Mouse (Mus musculus): ENCODE measurements around the gene Ddx55.

Ddx55 gene

GRCm38 (mm10) chr5:124552558-124553307 lies at the start of gene Ddx55:
Gene Ddx55 (plus strand): TSS chr5:124552864.
- DNase-seq (ENCODE audit: low read depth, low spot score): peak; percentile 97

GRCm38 (mm10) chr5:124503742-124504141 lies 48.9 kb upstream of the Ddx55 start:
- DNase-seq (ENCODE audit: low read depth, low spot score): peak; percentile 41

GRCm38 (mm10) chr5:124505235-124505634 lies 47.4 kb upstream of the Ddx55 start:
- DNase-seq (ENCODE audit: low read depth, low spot score): no peak

- no peak for DNase-seq (ENCODE audit: low read depth, low spot score)
These were observed 45.8 kb upstream of the Ddx55 start for GRCm38 (mm10) chr5:124506731-124507359.

GRCm38 (mm10) chr5:124509200-124509599 lies 43.5 kb upstream of the Ddx55 start:
- no peak for DNase-seq (ENCODE audit: low read depth, low spot score)

GRCm38 (mm10) chr5:124509742-124510237 lies 42.9 kb upstream of the Ddx55 start:
- peak; percentile 65 for DNase-seq (ENCODE audit: low read depth, low spot score)

- peak; percentile 74 for DNase-seq (ENCODE audit: low read depth, low spot score)
These were observed 42.1 kb upstream of the Ddx55 start for GRCm38 (mm10) chr5:124510536-124511050.

- DNase-seq (ENCODE audit: low read depth, low spot score): no peak
These were observed 36.9 kb upstream of the Ddx55 start for GRCm38 (mm10) chr5:124515789-124516188.

GRCm38 (mm10) chr5:124518648-124519047 lies 34.0 kb upstream of the Ddx55 start:
- no peak for DNase-seq (ENCODE audit: low read depth, low spot score)

GRCm38 (mm10) chr5:124521588-124521987 lies 31.1 kb upstream of the Ddx55 start:
- DNase-seq (ENCODE audit: low read depth, low spot score): no peak

GRCm38 (mm10) chr5:124523032-124523431 lies 29.6 kb upstream of the Ddx55 start:
- peak; percentile 51 for DNase-seq (ENCODE audit: low read depth, low spot score)

GRCm38 (mm10) chr5:124524943-124525342 lies 27.7 kb upstream of the Ddx55 start:
- no peak for DNase-seq (ENCODE audit: low read depth, low spot score)

- DNase-seq (ENCODE audit: low read depth, low spot score): no peak
These were observed 24.3 kb upstream of the Ddx55 start for GRCm38 (mm10) chr5:124528351-124528750.

- DNase-seq (ENCODE audit: low read depth, low spot score): no peak
These were observed 23.9 kb upstream of the Ddx55 start for GRCm38 (mm10) chr5:124528791-124529190.

- peak; percentile 49 for DNase-seq (ENCODE audit: low read depth, low spot score)
These were observed 23.4 kb upstream of the Ddx55 start for GRCm38 (mm10) chr5:124529191-124529651.

- no peak for DNase-seq (ENCODE audit: low read depth, low spot score)
These were observed 23.0 kb upstream of the Ddx55 start for GRCm38 (mm10) chr5:124529697-124530096.

- peak; percentile 82 for DNase-seq (ENCODE audit: low read depth, low spot score)
These were observed 21.7 kb upstream of the Ddx55 start, which contains the start of gene Rilpl1 for GRCm38 (mm10) chr5:124530655-124531582. Gene Rilpl1 (minus strand): TSS chr5:124531391.

GRCm38 (mm10) chr5:124531583-124531930 lies 21.1 kb upstream of the Ddx55 start:
- DNase-seq (ENCODE audit: low read depth, low spot score): no peak

- peak; percentile 43 for DNase-seq (ENCODE audit: low read depth, low spot score)
These were observed 20.2 kb upstream of the Ddx55 start for GRCm38 (mm10) chr5:124532451-124532850.

GRCm38 (mm10) chr5:124535016-124535415 lies 17.6 kb upstream of the Ddx55 start:
- no peak for DNase-seq (ENCODE audit: low read depth, low spot score)

- peak; percentile 64 for DNase-seq (ENCODE audit: low read depth, low spot score)
These were observed 15.9 kb upstream of the Ddx55 start for GRCm38 (mm10) chr5:124536776-124537175.
